Mouse (Mus musculus): Measurements from ENCODE around the gene D630039A03Rik.

GRCm38 (mm10) chr4:57884511-57884910 lies 31.6 kb downstream of the D630039A03Rik start:
- no peak for TF ChIP-seq CTCF (IDR thresholded peaks at IDR 0.05; ENCODE audit: low read depth, low read length)
- no peak for TF ChIP-seq POLR2AphosphoS5 (IDR thresholded peaks at IDR 0.05; ENCODE audit: insufficient replicate concordance, low read depth, low read length)
- TF ChIP-seq GATA1 (IDR thresholded peaks at IDR 0.05; ENCODE audit: borderline replicate concordance, low read length) = no peak
- no peak for TF ChIP-seq TAL1 (conservative IDR thresholded peaks at IDR 0.05; ENCODE audit: low read depth, low read length)
- no peak for TF ChIP-seq GATA2 (IDR thresholded peaks at IDR 0.05; ENCODE audit: borderline replicate concordance, low read depth, low read length)
